Mouse (Mus musculus) MEL-GATA-1-ER (cell line): ENCODE results near the gene Tapbp.

Experiments
- DNase-seq: peaks from one replicate; pipeline ENCODE4 v3.0.0-alpha.2; 2012; ENCODE audit warnings: low read depth; ENCODE audit errors: extremely low read depth

Tapbp gene

DNA sequence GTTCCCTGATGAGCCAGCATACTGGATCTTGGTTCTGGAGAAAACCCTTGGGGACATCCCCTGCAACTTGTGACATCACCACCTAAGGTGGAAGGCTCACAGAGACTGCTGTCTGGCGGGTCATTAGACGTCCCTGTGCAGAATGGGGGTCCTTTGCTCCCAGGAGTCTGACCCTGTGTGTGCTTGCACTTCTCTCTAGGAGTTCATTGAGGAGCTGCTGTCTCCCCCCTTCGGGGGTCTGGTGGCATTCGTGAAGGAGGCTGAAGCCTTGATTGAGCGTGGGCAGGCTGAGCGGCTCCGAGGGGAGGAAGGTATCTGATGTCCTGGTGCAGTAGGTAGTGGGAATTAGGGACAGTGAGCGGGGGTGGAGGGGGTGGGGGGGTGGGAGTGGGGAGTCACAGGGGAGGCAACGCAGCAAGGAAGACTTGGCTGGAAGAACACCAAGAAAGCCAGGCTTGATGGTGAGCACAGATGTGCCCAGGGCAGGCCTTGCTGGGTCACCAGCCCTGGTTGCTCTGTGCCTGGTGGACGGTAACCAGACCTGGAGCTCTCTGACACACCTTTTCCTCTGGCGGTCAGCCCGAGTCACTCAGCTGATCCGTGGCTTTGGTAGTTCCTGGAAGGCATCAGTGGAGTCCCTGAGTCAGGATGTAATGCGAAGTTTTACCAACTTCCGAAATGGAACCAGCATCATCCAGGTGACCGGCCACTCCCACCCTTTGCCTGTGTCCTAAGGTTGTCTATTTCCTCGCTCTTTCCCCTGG is 49.6 kb downstream of the Tapbp start:
- no peak for DNase-seq

DNA sequence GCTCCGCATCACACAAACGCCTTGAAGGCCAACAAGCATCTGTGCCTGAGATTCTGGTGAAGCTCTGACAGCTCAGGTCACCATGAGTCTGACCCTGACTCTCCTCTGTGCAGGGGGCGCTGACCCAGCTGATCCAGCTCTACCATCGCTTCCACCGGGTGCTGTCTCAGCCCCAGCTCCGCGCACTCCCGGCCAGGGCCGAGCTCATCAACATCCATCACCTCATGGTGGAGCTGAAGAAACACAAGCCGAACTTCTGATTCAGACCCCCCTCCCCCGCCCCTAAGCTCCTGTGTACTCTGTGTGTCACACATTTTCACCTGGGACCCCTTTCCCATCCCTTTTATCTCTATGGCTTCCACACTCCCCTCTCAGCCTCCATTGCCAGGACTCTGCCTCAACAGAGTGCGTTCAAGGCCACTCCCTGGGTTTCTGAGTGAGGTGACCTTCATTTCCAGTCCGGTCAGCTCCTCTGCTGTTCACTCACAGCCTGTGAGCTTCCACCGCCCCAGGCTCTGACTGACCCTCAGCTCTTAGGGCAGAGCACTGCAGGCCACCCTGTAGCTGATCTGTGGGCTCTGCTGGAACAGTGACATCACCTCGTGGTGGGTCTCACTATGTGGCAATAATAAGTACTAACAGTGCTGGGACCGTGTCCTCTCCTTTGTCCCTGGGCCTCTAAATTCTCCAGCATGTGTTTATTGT is 50.3 kb downstream of the Tapbp start:
- DNase-seq, result no peak

DNA sequence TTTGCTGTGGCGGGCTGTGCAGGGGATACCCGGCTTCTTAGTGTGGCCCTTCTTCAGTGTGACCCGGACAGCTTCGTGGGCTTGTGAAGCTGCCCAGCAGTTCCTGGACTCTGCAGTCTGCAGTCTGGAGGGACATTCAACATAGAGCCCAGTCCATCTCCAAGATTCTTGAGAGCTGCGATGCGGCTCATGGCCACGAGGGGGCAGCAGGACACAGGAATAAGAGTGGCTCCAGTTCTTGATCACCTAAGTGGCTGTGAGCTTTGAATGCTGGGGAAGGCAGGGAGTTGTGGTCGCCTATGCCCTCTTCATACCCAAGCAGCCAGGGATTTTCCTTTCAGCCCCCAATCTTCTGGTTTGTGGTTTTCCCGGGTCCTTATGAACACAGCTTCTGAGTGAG is 52.8 kb downstream of the Tapbp start:
- DNase-seq, result no peak

DNA sequence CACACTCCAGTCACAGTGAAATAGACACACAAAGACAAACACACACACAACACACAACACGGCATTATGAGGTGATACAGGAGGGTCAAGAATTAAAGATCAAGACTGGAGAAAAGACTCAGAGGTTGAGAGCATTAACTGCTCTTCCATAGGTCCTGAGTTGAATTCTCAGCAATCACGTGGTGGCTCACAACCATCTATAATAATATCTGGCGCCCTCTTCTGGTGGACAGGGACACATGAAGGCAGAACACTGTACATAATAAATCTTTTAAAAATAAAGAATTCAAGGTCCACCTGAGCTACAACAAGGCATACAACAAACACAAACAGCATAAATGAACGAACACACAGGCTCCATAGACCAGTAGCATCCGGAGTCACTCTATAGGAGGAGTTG is 53.2 kb downstream of the Tapbp start:
- DNase-seq, result no peak

DNA sequence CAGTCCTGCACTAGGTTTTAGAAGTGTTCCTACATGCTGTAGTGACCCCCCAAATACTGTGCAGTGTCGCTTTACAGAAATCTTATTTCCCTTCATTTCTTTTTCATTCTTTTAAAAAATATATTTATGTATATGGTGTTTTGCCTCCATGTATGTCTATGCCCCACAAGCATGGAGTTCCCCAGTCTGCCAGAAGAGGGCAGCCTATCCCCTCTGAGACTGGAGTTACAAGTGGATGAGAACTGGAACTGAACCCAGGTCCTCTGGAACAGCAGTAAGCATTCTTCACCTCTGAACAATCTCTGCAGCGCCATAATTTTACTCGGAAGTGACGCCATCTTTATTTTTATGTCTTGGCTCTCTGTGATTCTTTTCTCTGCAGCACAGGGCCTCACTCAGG is 53.7 kb downstream of the Tapbp start:
- DNase-seq, result no peak

DNA sequence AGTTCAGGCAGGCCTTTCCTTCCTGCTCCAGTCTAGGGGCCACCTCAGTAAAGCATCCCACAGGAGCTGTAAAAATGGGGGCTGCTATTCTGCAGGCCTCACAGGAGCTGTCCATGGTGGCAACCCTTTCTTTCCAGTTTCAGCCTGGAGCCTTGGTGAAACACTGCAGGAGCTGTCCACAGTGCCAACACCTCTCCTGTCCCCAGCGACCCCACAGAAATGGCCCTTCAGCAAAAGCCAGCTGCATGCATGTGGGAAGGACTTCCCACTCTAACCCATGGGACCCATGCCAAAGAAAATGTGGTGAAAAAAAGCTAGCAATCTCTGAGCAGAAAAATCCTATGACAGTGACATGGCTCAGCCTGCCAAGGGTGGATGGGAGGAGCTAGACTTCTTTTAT is 57.0 kb downstream of the Tapbp start:
- DNase-seq, result no peak

DNA sequence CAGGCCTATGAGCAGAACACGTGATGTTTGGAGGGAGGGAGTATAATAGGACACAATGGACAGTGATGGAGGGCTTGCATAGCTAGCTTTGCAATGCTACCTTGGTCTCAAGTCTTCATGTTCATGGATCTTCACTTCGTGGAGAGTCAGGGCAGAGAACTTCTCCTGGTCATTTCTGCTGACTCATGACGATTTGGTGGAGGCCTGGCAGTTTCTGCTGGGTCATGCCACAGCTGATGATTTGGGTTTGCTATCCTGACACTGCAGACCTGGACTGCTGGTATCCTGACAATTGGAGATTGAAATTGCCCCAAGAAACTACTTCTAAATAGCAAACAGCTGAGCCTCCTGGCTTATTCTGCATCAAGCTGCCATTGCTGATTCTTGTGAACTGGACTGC is 57.9 kb downstream of the Tapbp start:
- DNase-seq, result no peak

DNA sequence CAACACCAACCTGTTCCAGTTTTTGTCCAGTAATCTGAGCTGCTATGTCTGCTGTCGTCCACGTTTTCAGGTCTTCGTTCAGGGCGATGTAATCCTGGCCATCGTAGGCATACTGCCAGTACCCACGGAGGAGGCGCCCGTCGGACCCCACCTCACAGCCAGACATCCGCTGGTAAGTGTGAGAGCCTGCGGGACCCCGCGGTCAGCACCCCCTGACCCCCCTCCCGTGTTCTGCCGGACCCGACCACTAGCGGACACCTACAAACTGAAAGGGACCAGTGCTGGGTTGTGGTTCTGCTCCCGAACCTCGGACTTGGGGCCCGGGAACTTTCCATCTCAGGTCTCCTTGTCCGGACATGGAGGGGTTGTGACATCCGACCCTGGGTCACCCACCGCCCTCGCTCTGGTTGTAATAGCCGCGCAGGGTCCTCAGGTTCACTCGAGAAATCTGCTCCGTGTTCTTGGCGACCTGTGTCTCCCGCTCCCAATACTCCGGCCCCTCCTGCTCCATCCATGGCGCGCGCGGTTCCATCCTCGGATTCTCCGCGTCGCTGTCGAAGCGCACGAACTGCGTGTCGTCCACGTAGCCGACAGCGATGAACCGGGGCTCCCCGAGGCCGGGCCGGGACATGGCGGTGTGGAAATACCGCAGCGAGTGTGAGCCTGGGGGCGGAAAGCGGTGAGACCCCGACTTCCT is 62.3 kb downstream of the Tapbp start:
- DNase-seq, result no peak

DNA sequence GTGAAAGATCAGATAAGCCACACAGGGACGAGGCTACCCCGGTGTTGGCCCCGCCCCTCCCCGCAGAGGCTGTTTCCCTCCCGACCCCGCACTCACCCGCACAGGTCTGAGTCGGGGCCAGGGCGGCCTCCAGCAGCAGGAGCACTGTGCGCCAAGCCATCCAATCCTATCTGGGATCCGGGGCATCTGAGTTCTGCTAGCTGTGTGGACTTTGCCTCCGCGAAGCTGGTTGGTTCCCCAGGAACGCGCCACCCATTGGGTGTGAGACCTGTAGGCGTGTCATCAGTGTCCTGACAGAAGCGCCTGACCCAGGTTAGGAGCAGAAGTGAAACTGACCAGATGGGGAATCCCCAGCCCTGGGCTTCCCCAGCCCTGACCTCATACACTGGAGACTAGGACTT is 62.9 kb downstream of the Tapbp start:
- no peak for DNase-seq
